Mouse (Mus musculus): Measurements from ENCODE around the gene Rnf121.

The Rnf121 gene

DNA sequence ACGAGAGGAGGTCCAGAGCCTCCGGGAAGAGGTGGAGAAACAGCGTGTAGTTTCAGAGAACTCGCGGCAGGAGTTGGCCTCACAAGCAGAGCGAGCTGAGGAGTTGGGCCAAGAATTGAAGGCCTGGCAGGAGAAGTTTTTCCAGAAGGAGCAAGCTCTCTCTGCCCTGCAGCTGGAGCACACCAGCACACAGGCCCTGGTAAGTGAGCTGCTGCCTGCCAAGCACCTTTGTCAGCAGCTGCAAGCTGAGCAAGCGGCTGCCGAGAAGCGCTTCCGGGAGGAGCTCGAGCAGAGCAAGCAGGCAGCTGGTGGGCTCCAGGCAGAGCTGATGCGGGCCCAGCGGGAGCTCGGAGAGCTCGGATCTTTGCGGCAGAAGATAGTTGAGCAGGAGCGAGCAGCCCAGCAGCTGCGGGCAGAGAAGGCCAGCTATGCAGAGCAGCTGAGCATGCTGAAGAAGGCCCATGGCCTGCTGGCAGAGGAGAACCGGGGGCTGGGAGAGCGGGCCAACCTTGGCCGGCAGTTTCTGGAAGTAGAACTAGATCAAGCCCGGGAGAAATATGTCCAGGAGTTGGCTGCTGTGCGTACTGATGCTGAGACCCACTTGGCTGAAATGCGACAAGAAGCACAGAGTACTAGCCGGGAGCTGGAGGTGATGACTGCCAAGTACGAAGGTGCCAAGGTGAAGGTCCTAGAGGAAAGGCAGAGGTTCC, 64.2 kb downstream of the Rnf121 start:
- Histone ChIP-seq H3K4me3 (replicated peaks; ENCODE audit: low read length) (peak overlapping the region; percentile 53), H3K27me3 (ENCODE audit: insufficient read depth, low read length) (no peaks in the 10 kb centered on the region), H3K4me1 (replicated peaks; ENCODE audit: low read depth, low read length) (peaks cover 41% of the 10 kb centered on the region), H3K36me3 (ENCODE audit: insufficient read depth, low read length) (peaks cover 100% of the 10 kb centered on the region), H3K9me3 (ENCODE audit: low read length) (no peaks in the 10 kb centered on the region)
- TF ChIP-seq POU5F1 (IDR thresholded peaks at IDR 0.05; ENCODE audit: borderline replicate concordance, low read length) (no peak), CTCF (conservative IDR thresholded peaks at IDR 0.05; ENCODE audit: low read length) (no peak), NANOG (IDR thresholded peaks at IDR 0.05; ENCODE audit: borderline replicate concordance, low read length) (no peak)

DNA sequence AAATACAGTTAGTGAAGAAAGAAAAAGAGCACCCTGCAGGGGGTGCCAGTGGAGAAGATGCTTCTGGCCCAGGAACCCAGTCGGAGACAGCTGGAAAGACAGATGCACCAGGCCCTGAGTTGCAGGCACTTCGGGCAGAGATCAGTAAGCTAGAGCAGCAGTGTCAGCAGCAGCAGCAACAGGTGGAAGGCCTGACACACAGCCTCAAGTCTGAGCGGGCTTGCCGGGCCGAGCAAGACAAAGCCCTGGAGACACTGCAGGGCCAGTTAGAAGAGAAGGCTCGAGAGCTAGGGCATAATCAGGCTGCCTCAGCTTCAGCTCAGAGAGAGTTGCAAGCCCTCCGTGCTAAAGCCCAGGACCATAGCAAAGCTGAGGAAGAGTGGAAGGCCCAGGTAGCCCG, 65.0 kb downstream of the Rnf121 start:
- Histone ChIP-seq H3K36me3 (ENCODE audit: insufficient read depth, low read length) (peaks cover 100% of the 10 kb centered on the region), H3K4me3 (replicated peaks; ENCODE audit: low read length) (peak overlapping the region; percentile 53; the same call in 1 of the 2 replicates), H3K9me3 (ENCODE audit: low read length) (no peaks in the 10 kb centered on the region), H3K27me3 (ENCODE audit: insufficient read depth, low read length) (no peaks in the 10 kb centered on the region), H3K4me1 (replicated peaks; ENCODE audit: low read depth, low read length) (peaks cover 41% of the 10 kb centered on the region)
- TF ChIP-seq CTCF (conservative IDR thresholded peaks at IDR 0.05; ENCODE audit: low read length) (no peak), NANOG (IDR thresholded peaks at IDR 0.05; ENCODE audit: borderline replicate concordance, low read length) (no peak), POU5F1 (IDR thresholded peaks at IDR 0.05; ENCODE audit: borderline replicate concordance, low read length) (no peak)

DNA sequence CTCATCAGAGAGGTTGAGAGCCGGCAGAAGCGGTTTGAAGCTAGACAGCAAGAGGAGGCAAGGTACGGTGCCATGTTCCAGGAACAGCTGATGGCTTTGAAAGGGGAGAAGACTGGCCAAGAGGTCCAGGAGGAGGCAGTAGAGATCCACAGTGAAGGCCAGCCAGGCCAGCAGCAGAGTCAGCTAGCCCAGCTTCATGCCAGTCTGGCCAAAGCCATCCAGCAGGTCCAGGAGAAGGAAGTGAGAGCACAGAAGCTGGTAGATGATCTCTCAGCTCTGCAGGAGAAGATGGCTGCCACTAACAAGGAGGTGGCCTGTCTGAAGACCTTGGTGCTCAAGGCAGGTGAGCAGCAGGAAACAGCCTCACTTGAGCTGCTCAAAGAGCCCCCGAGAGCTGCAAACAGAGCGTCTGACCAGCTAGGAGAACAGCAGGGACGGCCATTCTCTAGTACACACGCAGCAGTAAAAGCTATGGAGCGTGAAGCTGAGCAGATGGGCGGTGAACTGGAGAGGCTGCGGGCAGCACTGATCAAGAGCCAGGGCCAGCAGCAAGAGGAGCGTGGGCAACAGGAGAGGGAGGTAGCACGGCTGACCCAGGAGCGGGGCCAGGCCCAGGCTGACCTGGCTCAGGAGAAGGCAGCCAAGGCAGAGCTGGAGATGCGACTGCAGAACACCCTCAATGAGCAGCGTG, 65.7 kb downstream of the Rnf121 start:
- no peaks in the 10 kb centered on the region for H3K27me3 ChIP-seq (ENCODE audit: insufficient read depth, low read length)
- H3K9me3 ChIP-seq (ENCODE audit: low read length): no peaks in the 10 kb centered on the region
- peaks cover 100% of the 10 kb centered on the region for H3K36me3 ChIP-seq (ENCODE audit: insufficient read depth, low read length)
- no peak for TF ChIP-seq POU5F1 (IDR thresholded peaks at IDR 0.05; ENCODE audit: borderline replicate concordance, low read length)
- TF ChIP-seq CTCF (conservative IDR thresholded peaks at IDR 0.05; ENCODE audit: low read length): no peak
- no peak for TF ChIP-seq NANOG (IDR thresholded peaks at IDR 0.05; ENCODE audit: borderline replicate concordance, low read length)
- H3K4me1 ChIP-seq (replicated peaks; ENCODE audit: low read depth, low read length): peaks cover 41% of the 10 kb centered on the region
- peak overlapping the region; percentile 26; the same call in 1 of the 2 replicates for H3K4me3 ChIP-seq (replicated peaks; ENCODE audit: low read length)

DNA sequence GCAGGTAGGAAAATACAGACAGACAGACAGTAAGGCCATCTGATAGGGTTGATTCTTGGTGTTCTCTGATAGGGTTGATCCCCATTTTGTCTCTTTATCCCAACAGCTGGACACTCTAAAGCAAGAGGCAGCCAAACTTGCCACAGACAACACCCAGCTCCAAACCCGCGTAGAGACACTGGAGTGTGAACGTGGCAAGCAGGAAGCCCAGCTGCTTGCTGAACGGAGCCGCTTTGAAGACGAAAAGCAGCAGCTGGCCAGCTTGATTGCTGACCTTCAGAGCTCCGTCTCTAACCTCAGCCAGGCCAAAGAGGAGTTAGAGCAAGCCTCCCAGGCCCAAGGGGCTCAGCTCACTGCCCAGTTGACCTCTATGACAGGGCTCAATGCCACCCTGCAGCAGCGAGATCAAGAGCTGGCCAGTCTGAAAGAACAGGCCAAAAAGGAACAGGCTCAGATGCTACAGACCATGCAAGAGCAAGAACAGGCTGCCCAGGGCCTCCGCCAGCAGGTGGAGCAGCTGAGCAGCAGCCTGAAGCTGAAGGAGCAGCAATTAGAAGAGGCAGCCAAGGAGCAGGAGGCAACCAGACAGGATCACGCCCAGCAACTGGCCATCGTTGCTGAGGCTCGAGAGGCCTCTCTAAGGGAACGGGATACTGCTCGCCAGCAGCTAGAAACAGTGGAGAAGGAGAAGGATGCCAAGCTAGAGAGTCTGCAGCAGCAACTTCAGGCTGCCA, 66.9 kb downstream of the Rnf121 start:
- Histone ChIP-seq H3K27me3 (ENCODE audit: insufficient read depth, low read length) (no peaks in the 10 kb centered on the region), H3K36me3 (ENCODE audit: insufficient read depth, low read length) (peaks cover 100% of the 10 kb centered on the region)
- TF ChIP-seq CTCF (conservative IDR thresholded peaks at IDR 0.05; ENCODE audit: low read length) (peak; percentile 96), NANOG (IDR thresholded peaks at IDR 0.05; ENCODE audit: borderline replicate concordance, low read length) (no peak)

DNA sequence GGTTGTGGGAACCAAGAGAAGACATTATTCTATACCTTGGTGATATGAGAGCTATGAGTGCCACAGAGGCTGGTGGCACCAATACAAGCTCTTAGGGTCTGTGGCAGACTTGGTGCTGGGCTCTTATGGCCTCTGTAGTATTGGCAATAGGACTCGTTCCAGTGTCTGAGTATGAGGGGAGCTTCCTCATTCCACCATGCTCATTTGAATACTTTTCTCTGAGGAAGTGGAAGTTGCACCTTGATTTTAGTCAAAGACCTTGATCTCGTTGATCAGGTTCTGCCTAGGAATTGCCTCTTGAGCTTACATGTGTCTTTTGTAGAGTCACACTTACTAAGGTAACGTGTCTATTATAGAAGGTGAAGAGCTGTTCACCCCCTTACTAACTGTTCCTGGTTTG, 71.0 kb downstream of the Rnf121 start:
- Histone ChIP-seq H3K27me3 (ENCODE audit: insufficient read depth, low read length) (no peaks in the 10 kb centered on the region), H3K36me3 (ENCODE audit: insufficient read depth, low read length) (peaks cover 100% of the 10 kb centered on the region), H3K4me1 (replicated peaks; ENCODE audit: low read depth, low read length) (peaks cover 10% of the 10 kb centered on the region), H3K4me3 (replicated peaks; ENCODE audit: low read length) (no peak overlapping the region), H3K9me3 (ENCODE audit: low read length) (no peaks in the 10 kb centered on the region)
- TF ChIP-seq CTCF (conservative IDR thresholded peaks at IDR 0.05; ENCODE audit: low read length): no peak

More for the DNA sequence above, 66.9 kb downstream of the Rnf121 start:
- Histone ChIP-seq H3K9me3 (ENCODE audit: low read length) (no peaks in the 10 kb centered on the region), H3K4me3 (replicated peaks; ENCODE audit: low read length) (no peak overlapping the region), H3K4me1 (replicated peaks; ENCODE audit: low read depth, low read length) (peaks cover 41% of the 10 kb centered on the region)

DNA sequence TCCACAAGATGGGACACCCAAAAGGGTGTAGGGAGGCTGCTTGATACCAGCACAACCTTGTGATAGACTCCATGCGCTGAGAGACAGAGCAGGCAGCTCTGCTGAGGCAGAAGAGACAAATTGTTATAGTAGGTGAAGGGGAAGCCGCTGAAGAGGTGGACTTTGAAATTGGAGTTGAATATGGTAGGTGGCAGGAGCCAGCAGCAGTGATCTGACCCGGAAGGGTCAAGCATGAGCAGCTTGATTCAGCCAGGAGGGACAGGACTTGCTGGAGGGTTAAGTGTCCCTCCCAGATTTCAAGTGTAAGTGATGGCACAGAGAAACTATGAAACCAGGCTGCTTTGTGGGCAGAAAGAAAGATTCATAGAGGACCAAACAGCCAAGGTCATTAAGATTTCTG, 80.2 kb downstream of the Rnf121 start:
- Histone ChIP-seq H3K9me3 (ENCODE audit: low read length) (no peaks in the 10 kb centered on the region), H3K36me3 (ENCODE audit: insufficient read depth, low read length) (peaks cover 83% of the 10 kb centered on the region), H3K4me3 (replicated peaks; ENCODE audit: low read length) (no peak overlapping the region), H3K4me1 (replicated peaks; ENCODE audit: low read depth, low read length) (peaks cover 12% of the 10 kb centered on the region), H3K27me3 (ENCODE audit: insufficient read depth, low read length) (no peaks in the 10 kb centered on the region)
- TF ChIP-seq CTCF (conservative IDR thresholded peaks at IDR 0.05; ENCODE audit: low read length): no peak
- no peak for TF ChIP-seq NANOG (IDR thresholded peaks at IDR 0.05; ENCODE audit: borderline replicate concordance, low read length)
- TF ChIP-seq POU5F1 (IDR thresholded peaks at IDR 0.05; ENCODE audit: borderline replicate concordance, low read length): no peak

DNA sequence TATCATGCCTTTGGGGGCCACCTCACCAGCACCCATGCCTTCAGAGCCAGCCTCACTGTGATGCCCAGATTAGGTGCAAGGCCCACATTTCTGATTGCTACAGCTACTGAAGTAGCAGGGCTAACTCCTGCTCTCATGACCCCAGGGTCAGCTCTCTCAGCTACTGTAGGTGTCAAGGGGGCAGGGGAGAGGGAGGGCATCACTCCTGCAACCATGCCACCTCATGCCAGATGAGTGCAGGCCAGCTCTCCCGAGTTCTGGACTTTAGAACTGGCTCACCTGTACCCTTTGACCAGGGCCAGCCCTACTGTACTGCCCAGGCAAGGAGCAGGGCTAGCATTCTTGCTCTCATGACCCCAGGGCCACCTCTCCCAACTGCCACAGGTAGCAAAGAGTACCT, 82.5 kb downstream of the Rnf121 start:
- TF ChIP-seq CTCF (conservative IDR thresholded peaks at IDR 0.05; ENCODE audit: low read length) (no peak), POU5F1 (IDR thresholded peaks at IDR 0.05; ENCODE audit: borderline replicate concordance, low read length) (no peak), NANOG (IDR thresholded peaks at IDR 0.05; ENCODE audit: borderline replicate concordance, low read length) (no peak)
- Histone ChIP-seq H3K4me3 (replicated peaks; ENCODE audit: low read length) (no peak overlapping the region), H3K9me3 (ENCODE audit: low read length) (no peaks in the 10 kb centered on the region), H3K4me1 (replicated peaks; ENCODE audit: low read depth, low read length) (peaks cover 12% of the 10 kb centered on the region), H3K27me3 (ENCODE audit: insufficient read depth, low read length) (no peaks in the 10 kb centered on the region), H3K36me3 (ENCODE audit: insufficient read depth, low read length) (peaks cover 68% of the 10 kb centered on the region)

DNA sequence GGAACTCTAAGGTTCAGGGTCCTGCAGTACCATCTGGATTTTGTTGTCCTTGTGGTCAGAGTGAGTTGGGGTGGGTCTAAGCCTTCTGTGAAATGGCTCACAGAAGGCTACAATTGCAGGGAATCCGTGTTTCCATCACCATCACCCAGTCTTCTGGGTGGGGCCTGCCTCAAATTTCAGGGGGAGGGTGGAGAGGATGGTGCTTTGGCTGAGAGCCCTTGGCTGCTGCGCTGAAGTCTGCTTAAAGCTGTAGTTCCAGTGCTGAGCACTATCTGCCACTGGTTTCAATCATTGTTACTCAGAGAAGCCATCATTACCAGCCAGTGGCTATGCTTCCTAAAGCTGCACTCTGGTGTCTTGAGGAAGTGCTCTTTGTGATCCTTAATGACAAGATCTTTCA, 90.8 kb downstream of the Rnf121 start:
- Histone ChIP-seq H3K9me3 (ENCODE audit: low read length) (no peaks in the 10 kb centered on the region), H3K4me3 (replicated peaks; ENCODE audit: low read length) (no peak overlapping the region), H3K36me3 (ENCODE audit: insufficient read depth, low read length) (peaks cover 22% of the 10 kb centered on the region), H3K27me3 (ENCODE audit: insufficient read depth, low read length) (no peaks in the 10 kb centered on the region), H3K4me1 (replicated peaks; ENCODE audit: low read depth, low read length) (peaks cover 51% of the 10 kb centered on the region)
- no peak for TF ChIP-seq CTCF (conservative IDR thresholded peaks at IDR 0.05; ENCODE audit: low read length)
- no peak for TF ChIP-seq NANOG (IDR thresholded peaks at IDR 0.05; ENCODE audit: borderline replicate concordance, low read length)
- TF ChIP-seq POU5F1 (IDR thresholded peaks at IDR 0.05; ENCODE audit: borderline replicate concordance, low read length): no peak
